Mouse (Mus musculus): ENCODE measurements around the gene Pax2. TPM values are rescaled to one million over a fixed set of nuclear protein-coding genes. Genes with fewer than 3 reads are reported as not detected.

Pax2 gene
- total and polyA plus RNA-seq, 3 experiments: not detected

DNA sequence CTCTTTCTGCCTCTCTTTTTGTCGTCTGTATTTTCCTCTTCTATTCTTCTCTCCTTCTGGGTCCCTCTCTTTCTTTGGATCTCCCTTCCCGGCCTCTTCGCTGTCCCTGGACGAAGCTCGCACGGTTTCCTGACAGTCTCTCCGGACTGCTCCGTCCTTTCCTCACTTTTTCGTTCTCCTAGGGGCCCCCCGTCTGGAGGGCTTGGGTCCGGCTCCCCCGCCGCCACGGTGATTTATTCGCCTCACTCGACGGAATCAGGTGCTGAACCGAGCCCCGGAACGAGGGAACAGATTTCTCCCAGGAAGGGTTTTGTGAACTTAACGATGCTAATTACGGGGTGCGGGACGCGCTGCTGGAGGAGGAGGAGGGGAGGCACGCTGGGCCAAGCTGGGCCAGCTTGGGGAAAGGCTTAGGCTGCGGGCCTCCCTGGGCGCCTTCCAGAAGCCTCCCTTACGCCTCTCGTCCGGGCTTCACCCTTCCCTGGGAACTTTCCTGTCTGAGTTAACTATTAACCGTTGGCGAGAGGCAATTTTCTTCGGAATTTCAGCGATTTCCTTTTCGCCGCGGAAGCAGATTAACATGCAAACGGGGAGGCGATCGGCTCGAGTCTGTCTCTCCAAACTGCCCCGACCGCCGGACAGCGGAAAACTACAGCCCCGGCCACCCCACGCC, 14.6 kb upstream of the Pax2 start:
- H3K27me3 ChIP-seq (ENCODE audit: control insufficient read depth in 1 of 2, insufficient read depth in 2 of 2, low read length in 2 of 2): no peaks in the 10 kb centered on the region
- no peak overlapping the region for H3K27ac ChIP-seq (ENCODE audit: control insufficient read depth, low read depth, low read length)
- no peaks in the 10 kb centered on the region for H3K4me1 ChIP-seq (ENCODE audit: control insufficient read depth in 1 of 2, insufficient read depth in 2 of 2, low read length in 2 of 2)
- no peak overlapping the region for H3K4me3 ChIP-seq (ENCODE audit: control insufficient read depth in 1 of 2, insufficient read depth in 1 of 2, low read depth in 2 of 2, low read length in 2 of 2)
- no peaks in the 10 kb centered on the region for H3K36me3 ChIP-seq (ENCODE audit: control insufficient read depth in 1 of 2, insufficient read depth in 2 of 2, low read length in 2 of 2)
- H3K9ac ChIP-seq (ENCODE audit: control insufficient read depth, low read depth, low read length, poor library complexity, severe bottlenecking): no peak overlapping the region
- DNase-seq (ENCODE audit: low read depth, low spot score): no peak
- no peak for TF ChIP-seq GABPA (IDR thresholded peaks at IDR 0.05; ENCODE audit: low read depth, low read length)
- TF ChIP-seq E2F4 (IDR thresholded peaks at IDR 0.05; ENCODE audit: borderline replicate concordance, low read depth, low read length): no peak
- no peak for TF ChIP-seq CTCF (IDR thresholded peaks at IDR 0.05 in 2 of 3, conservative IDR thresholded peaks at IDR 0.05 in 1 of 3; ENCODE audit: control insufficient read depth in 1 of 3, insufficient read depth in 1 of 3, low read depth in 2 of 3, low read length in 3 of 3, poor library complexity in 1 of 3, severe bottlenecking in 1 of 3)
- TF ChIP-seq SIN3A (IDR thresholded peaks at IDR 0.05; ENCODE audit: low read length): no peak
- TF ChIP-seq NELFE (IDR thresholded peaks at IDR 0.05; ENCODE audit: low read depth, low read length): no peak
- TF ChIP-seq POLR2AphosphoS2 (IDR thresholded peaks at IDR 0.05; ENCODE audit: low read length): no peak
- TF ChIP-seq GATA1 (IDR thresholded peaks at IDR 0.05; ENCODE audit: low read depth, low read length): no peak
- TF ChIP-seq MYC (IDR thresholded peaks at IDR 0.05; ENCODE audit: low read depth, low read length): no peak
- no peak for TF ChIP-seq TCF12 (IDR thresholded peaks at IDR 0.05; ENCODE audit: low read depth, low read length)
- no peak for TF ChIP-seq MAX (IDR thresholded peaks at IDR 0.05; ENCODE audit: low read length)
- no peak for TF ChIP-seq RCOR1 (IDR thresholded peaks at IDR 0.05; ENCODE audit: low read depth, low read length)
- TF ChIP-seq MAFK (IDR thresholded peaks at IDR 0.05; ENCODE audit: borderline replicate concordance, low read depth, low read length): no peak
- TF ChIP-seq TAL1 (IDR thresholded peaks at IDR 0.05; ENCODE audit: low read length): no peak
- TF ChIP-seq EP300 (IDR thresholded peaks at IDR 0.05; ENCODE audit: low read depth in 1 of 2, low read length in 2 of 2): no peak
- no peak for TF ChIP-seq ETS1 (IDR thresholded peaks at IDR 0.05; ENCODE audit: low read depth, low read length)
- no peak for TF ChIP-seq CHD1 (IDR thresholded peaks at IDR 0.05; ENCODE audit: low read depth, low read length)
- no peak for TF ChIP-seq USF2 (IDR thresholded peaks at IDR 0.05; ENCODE audit: borderline replicate concordance in 1 of 2, insufficient read depth in 1 of 2, low read depth in 1 of 2, low read length in 2 of 2)
- no peak for TF ChIP-seq CHD2 (IDR thresholded peaks at IDR 0.05; ENCODE audit: low read length)
- TF ChIP-seq MYB (IDR thresholded peaks at IDR 0.05; ENCODE audit: low read depth, low read length): no peak
- no peak for TF ChIP-seq ZMIZ1 (IDR thresholded peaks at IDR 0.05; ENCODE audit: low read depth, low read length)
- H3K9me3 ChIP-seq (replicated peaks; ENCODE audit: insufficient read depth, low read length): no peaks in the 10 kb centered on the region
- no peaks in the 10 kb centered on the region for H3K79me2 ChIP-seq (ENCODE audit: control insufficient read depth, insufficient read depth, low read length, poor library complexity)

DNA sequence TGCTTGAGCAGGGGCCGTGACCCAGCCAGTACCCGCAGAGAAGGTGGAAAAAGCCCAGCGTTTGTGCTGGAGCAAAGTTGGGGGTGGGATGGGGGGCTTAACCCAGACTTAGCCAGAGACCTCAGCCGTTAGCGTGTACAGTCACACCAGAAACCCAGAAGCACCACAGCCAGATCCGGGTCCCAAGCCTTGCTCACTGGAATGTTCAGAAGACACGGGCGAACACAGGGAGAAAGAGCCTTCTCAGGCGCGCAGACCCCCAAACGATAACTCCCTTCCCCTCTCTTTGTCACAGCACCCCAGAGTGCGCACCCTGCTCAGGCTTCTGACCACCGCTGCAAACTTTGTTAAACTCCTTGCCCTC, 14.1 kb upstream of the Pax2 start:
- no peak overlapping the region for H3K4me3 ChIP-seq (ENCODE audit: control insufficient read depth in 1 of 2, insufficient read depth in 1 of 2, low read depth in 2 of 2, low read length in 2 of 2)
- no peaks in the 10 kb centered on the region for H3K36me3 ChIP-seq (ENCODE audit: control insufficient read depth in 1 of 2, insufficient read depth in 2 of 2, low read length in 2 of 2)
- no peaks in the 10 kb centered on the region for H3K4me1 ChIP-seq (ENCODE audit: control insufficient read depth in 1 of 2, insufficient read depth in 2 of 2, low read length in 2 of 2)
- no peaks in the 10 kb centered on the region for H3K9me3 ChIP-seq (replicated peaks; ENCODE audit: insufficient read depth, low read length)
- no peak overlapping the region for H3K27ac ChIP-seq (ENCODE audit: control insufficient read depth, low read depth, low read length)
- TF ChIP-seq TAL1 (IDR thresholded peaks at IDR 0.05; ENCODE audit: low read length) (no peak), EP300 (IDR thresholded peaks at IDR 0.05; ENCODE audit: low read depth in 1 of 2, low read length in 2 of 2) (no peak), MYB (IDR thresholded peaks at IDR 0.05; ENCODE audit: low read depth, low read length) (no peak), TCF12 (IDR thresholded peaks at IDR 0.05; ENCODE audit: low read depth, low read length) (no peak), MAFK (IDR thresholded peaks at IDR 0.05; ENCODE audit: borderline replicate concordance, low read depth, low read length) (no peak), JUND (IDR thresholded peaks at IDR 0.05; ENCODE audit: low read depth, low read length) (no peak)
- H3K27me3 ChIP-seq (ENCODE audit: control insufficient read depth in 1 of 2, insufficient read depth in 2 of 2, low read length in 2 of 2): no peaks in the 10 kb centered on the region
- no peak for DNase-seq (ENCODE audit: low read depth, low spot score)
- no peaks in the 10 kb centered on the region for H3K79me2 ChIP-seq (ENCODE audit: control insufficient read depth, insufficient read depth, low read length, poor library complexity)
- H3K9ac ChIP-seq (ENCODE audit: control insufficient read depth, low read depth, low read length, poor library complexity, severe bottlenecking): no peak overlapping the region
